Mouse (Mus musculus) stomach, embryonic 15.5 days (tissue): ENCODE results near the gene Chst11. TPM values are rescaled to one million over a fixed set of nuclear protein-coding genes. Genes with fewer than 3 reads are reported as not detected.

Experiments
- ATAC-seq: fragments of 200-750 bp; cut with Nextera tagmentation; 2 replicates; pipeline ENCODE4 v1.8.0; 2017; ENCODE audit warnings: low read depth, moderate number of reproducible peaks, moderate TSS enrichment; ENCODE audit not compliant: insufficient read depth, low FRiP score
- H3K27ac ChIP-seq: fragments of 300-500 bp; sonication (generic); 2 replicates; pipeline ENCODE4 v1.5.1; 2015; ENCODE audit warnings: mild to moderate bottlenecking, inconsistent platforms
- H3K27me3 ChIP-seq: fragments of 300-500 bp; sonication (generic); replicated peaks from 2 replicates; pipeline ENCODE4 v1.6.1; 2015; ENCODE audit warnings: inconsistent platforms
- H3K36me3 ChIP-seq: fragments of 300-500 bp; sonication (generic); 2 replicates; pipeline ENCODE4 v1.6.1; 2015; ENCODE audit warnings: inconsistent platforms
- H3K4me1 ChIP-seq: fragments of 300-500 bp; sonication (generic); 2 replicates; pipeline ENCODE4 v1.6.1; 2015; ENCODE audit warnings: inconsistent platforms
- H3K4me2 ChIP-seq: fragments of 300-500 bp; sonication (generic); 2 replicates; pipeline ENCODE4 v1.6.1; 2015; ENCODE audit warnings: mild to moderate bottlenecking, inconsistent platforms
- H3K4me3 ChIP-seq: fragments of 300-500 bp; sonication (generic); replicated peaks from 2 replicates; pipeline ENCODE4 v1.5.1; 2015; ENCODE audit warnings: inconsistent platforms
- H3K9ac ChIP-seq: fragments of 300-500 bp; sonication (generic); 2 replicates; pipeline ENCODE4 v1.6.1; 2015; ENCODE audit warnings: inconsistent platforms
- H3K9me3 ChIP-seq: fragments of 300-500 bp; sonication (generic); 2 replicates; pipeline ENCODE4 v1.6.1; 2016; ENCODE audit warnings: inconsistent platforms
- WGBS: fragments of 180-500 bp; shearing (Covaris S2); methylation state at CpG from one replicate; pipeline ENCODE4 v1.1.7; 2015; 5-methylcytosine and 5-hydroxymethylcytosine counted together
- polyA plus RNA-seq: library from polyadenylated mRNA; unstranded; fragments of >200 nt; fragmentation: Nextera tagmentation; extraction: Ambion mirVana; gene quantifications from 2 replicates; pipeline ENCODE4 v1.2.1, GENCODE M21; 2015

Gene Chst11
- polyA plus RNA-seq, 1 experiment from 2014 or later: 1.4 TPM

- no peak for ATAC-seq
- Histone ChIP-seq H3K4me1 (no peaks in the 10 kb centered on the region; the same call in 1 of the 2 replicates), H3K36me3 (no peaks in the 10 kb centered on the region)
Observed at GRCm38 (mm10) chr10:83064796-83065195, 79.5 kb downstream of the Chst11 start.

GRCm38 (mm10) chr10:83066159-83066558, 80.9 kb downstream of the Chst11 start:
- Histone ChIP-seq H3K9ac (no peak overlapping the region), H3K36me3 (no peaks in the 10 kb centered on the region), H3K27me3 (no peaks in the 10 kb centered on the region), H3K4me2 (no peak overlapping the region), H3K4me1 (no peaks in the 10 kb centered on the region), H3K9me3 (no peaks in the 10 kb centered on the region), H3K27ac (no peak overlapping the region), H3K4me3 (no peak overlapping the region)
- ATAC-seq: no peak
- WGBS: 73% methylated on average over 6 of the region's 6 CpGs

More at GRCm38 (mm10) chr10:83064796-83065195, 79.5 kb downstream of the Chst11 start:
- Histone ChIP-seq H3K9ac (no peak overlapping the region), H3K27me3 (0 out of 2 replicates have a peak, but pooled peaks cover 3% of the 10 kb centered on the region), H3K4me2 (no peak overlapping the region), H3K27ac (no peak overlapping the region), H3K9me3 (no peaks in the 10 kb centered on the region), H3K4me3 (no peak overlapping the region)
- WGBS: 87% methylated on average over 5 of the region's 5 CpGs

- 76% methylated on average over 4 of the region's 4 CpGs for WGBS
- Histone ChIP-seq H3K4me1 (no peaks in the 10 kb centered on the region), H3K27ac (no peak overlapping the region), H3K4me2 (no peak overlapping the region), H3K9ac (no peak overlapping the region), H3K36me3 (no peaks in the 10 kb centered on the region), H3K27me3 (no peaks in the 10 kb centered on the region), H3K4me3 (no peak overlapping the region), H3K9me3 (no peaks in the 10 kb centered on the region)
- no peak for ATAC-seq
Observed at GRCm38 (mm10) chr10:83067305-83067704, 82.0 kb downstream of the Chst11 start.

- Histone ChIP-seq H3K9ac (no peak overlapping the region), H3K4me2 (no peak overlapping the region), H3K9me3 (no peaks in the 10 kb centered on the region), H3K27me3 (no peaks in the 10 kb centered on the region), H3K4me1 (no peaks in the 10 kb centered on the region), H3K27ac (no peak overlapping the region), H3K36me3 (no peaks in the 10 kb centered on the region), H3K4me3 (no peak overlapping the region)
- 94% methylated on average over 8 of the region's 8 CpGs for WGBS
- no peak for ATAC-seq
Observed at GRCm38 (mm10) chr10:83068466-83068865, 83.2 kb downstream of the Chst11 start.

- no peaks in the 10 kb centered on the region for H3K36me3 ChIP-seq
- H3K4me3 ChIP-seq: no peak overlapping the region
- no peaks in the 10 kb centered on the region for H3K27me3 ChIP-seq
- no peaks in the 10 kb centered on the region for H3K4me1 ChIP-seq
- H3K9me3 ChIP-seq: no peaks in the 10 kb centered on the region
- no peak overlapping the region for H3K9ac ChIP-seq
- ATAC-seq: no peak
- WGBS: 28% methylated on average over 5 of the region's 5 CpGs
- H3K4me2 ChIP-seq: no peak overlapping the region
- no peak overlapping the region for H3K27ac ChIP-seq
Observed at GRCm38 (mm10) chr10:83069791-83070190, 84.5 kb downstream of the Chst11 start.

- Histone ChIP-seq H3K9ac (no peak overlapping the region), H3K36me3 (no peaks in the 10 kb centered on the region), H3K27ac (no peak overlapping the region), H3K27me3 (no peaks in the 10 kb centered on the region), H3K4me3 (no peak overlapping the region), H3K9me3 (no peaks in the 10 kb centered on the region), H3K4me2 (no peak overlapping the region), H3K4me1 (no peaks in the 10 kb centered on the region)
- WGBS: 70% methylated on average over 19 of the region's 19 CpGs
- ATAC-seq: no peak
Observed at GRCm38 (mm10) chr10:83071785-83072580, 86.7 kb downstream of the Chst11 start.

- Histone ChIP-seq H3K9me3 (no peaks in the 10 kb centered on the region), H3K4me1 (no peaks in the 10 kb centered on the region), H3K27ac (no peak overlapping the region), H3K4me2 (no peak overlapping the region), H3K9ac (no peak overlapping the region), H3K4me3 (no peak overlapping the region), H3K36me3 (no peaks in the 10 kb centered on the region), H3K27me3 (no peaks in the 10 kb centered on the region)
- ATAC-seq: peak; percentile 45; the same call in 1 of the 2 replicates
- 51% methylated on average over 7 of the region's 7 CpGs for WGBS
Observed at GRCm38 (mm10) chr10:83073119-83073518, 87.8 kb downstream of the Chst11 start.

- no peak overlapping the region for H3K4me2 ChIP-seq
- ATAC-seq: no peak
- no peak overlapping the region for H3K9ac ChIP-seq
- 0 out of 2 replicates have a peak, but pooled peaks cover 5% of the 10 kb centered on the region for H3K4me1 ChIP-seq
- H3K27me3 ChIP-seq: no peaks in the 10 kb centered on the region
- no peak overlapping the region for H3K4me3 ChIP-seq
- H3K36me3 ChIP-seq: no peaks in the 10 kb centered on the region
- no peak overlapping the region for H3K27ac ChIP-seq
- WGBS: 86% methylated on average over 7 of the region's 7 CpGs
- no peaks in the 10 kb centered on the region for H3K9me3 ChIP-seq
Observed at GRCm38 (mm10) chr10:83076816-83077215, 91.5 kb downstream of the Chst11 start.

- WGBS: 78% methylated on average over 8 of the region's 8 CpGs
- 0 out of 2 replicates have a peak, but pooled peaks cover 7% of the 10 kb centered on the region for H3K4me1 ChIP-seq
- H3K27me3 ChIP-seq: no peaks in the 10 kb centered on the region
- no peak overlapping the region for H3K27ac ChIP-seq
- no peak for ATAC-seq
- H3K9me3 ChIP-seq: no peaks in the 10 kb centered on the region
- no peak overlapping the region for H3K9ac ChIP-seq
- no peak overlapping the region for H3K4me2 ChIP-seq
- no peaks in the 10 kb centered on the region for H3K36me3 ChIP-seq
- no peak overlapping the region for H3K4me3 ChIP-seq
Observed at GRCm38 (mm10) chr10:83078723-83079122, 93.4 kb downstream of the Chst11 start.

GRCm38 (mm10) chr10:83079755-83080154, 94.5 kb downstream of the Chst11 start:
- no peak for ATAC-seq
- no peak overlapping the region for H3K27ac ChIP-seq

GRCm38 (mm10) chr10:83080275-83080741, 95.0 kb downstream of the Chst11 start:
- Histone ChIP-seq H3K4me1 (0 out of 2 replicates have a peak, but pooled peaks cover 12% of the 10 kb centered on the region), H3K4me2 (no peak overlapping the region), H3K4me3 (no peak overlapping the region), H3K9me3 (no peaks in the 10 kb centered on the region), H3K27ac (no peak overlapping the region), H3K36me3 (no peaks in the 10 kb centered on the region), H3K9ac (no peak overlapping the region), H3K27me3 (no peaks in the 10 kb centered on the region)
- WGBS: 49% methylated on average over 12 of the region's 12 CpGs
- ATAC-seq: peak; percentile 47; the same call in 1 of the 2 replicates

More at GRCm38 (mm10) chr10:83079755-83080154, 94.5 kb downstream of the Chst11 start:
- H3K9ac ChIP-seq: no peak overlapping the region
- no peaks in the 10 kb centered on the region for H3K27me3 ChIP-seq
- 77% methylated on average over 13 of the region's 13 CpGs for WGBS
- H3K4me2 ChIP-seq: no peak overlapping the region
- no peaks in the 10 kb centered on the region for H3K9me3 ChIP-seq
- H3K36me3 ChIP-seq: no peaks in the 10 kb centered on the region
- H3K4me3 ChIP-seq: no peak overlapping the region
- H3K4me1 ChIP-seq: 0 out of 2 replicates have a peak, but pooled peaks cover 12% of the 10 kb centered on the region

- WGBS: 47% methylated on average over 10 of the region's 10 CpGs
- Histone ChIP-seq H3K27me3 (no peaks in the 10 kb centered on the region), H3K4me1 (0 out of 2 replicates have a peak, but pooled peaks cover 12% of the 10 kb centered on the region), H3K27ac (no peak overlapping the region), H3K36me3 (no peaks in the 10 kb centered on the region), H3K4me2 (no peak overlapping the region), H3K9ac (no peak overlapping the region), H3K4me3 (no peak overlapping the region), H3K9me3 (no peaks in the 10 kb centered on the region)
- ATAC-seq: no peak
Observed at GRCm38 (mm10) chr10:83080930-83081329, 95.6 kb downstream of the Chst11 start.
